In genomic region chr4:107438741-107439140, GRCm38 (mm10) we compare ENCODE assay signal across 21 mouse cellular contexts. TPM values are rescaled to one million over a fixed set of nuclear protein-coding genes. Genes with fewer than 3 reads are reported as not detected.
"Had no signal": no experiment of that assay in that cellular context is flagged by ENCODE, and none has a peak within 500 bp of the region (broad histone marks: within the 10 kb centered on the region; RNA-seq: fewer than 3 reads in every experiment).

No protein-coding gene starts in this region.

- H3K27ac ChIP-seq: kidney, embryonic 15.5 days; layer of hippocampus, adult 2 months; limb, embryonic 15.5 days; liver, embryonic 14.5 days; macrophage; midbrain, embryonic 12.5 days; midbrain, embryonic 15.5 days; neural tube, embryonic 12.5 days; stomach, embryonic 15.5 days had no signal

- ATAC-seq: inflammation-experienced regulatory T-cells, adult 6 months; intestine, embryonic 16.5 days; liver, postnatal 0 days; lung, postnatal 0 days; midbrain, embryonic 15.5 days had no signal

- H3K36me3 ChIP-seq: kidney, embryonic 15.5 days; limb, embryonic 15.5 days; midbrain, embryonic 12.5 days; midbrain, embryonic 15.5 days; neural tube, embryonic 12.5 days; stomach, embryonic 15.5 days had no signal

- H3K9ac ChIP-seq: kidney, embryonic 15.5 days; limb, embryonic 15.5 days; liver, embryonic 14.5 days; liver, postnatal 0 days; lung, embryonic 14.5 days; midbrain, embryonic 12.5 days; midbrain, embryonic 15.5 days; neural tube, embryonic 12.5 days; stomach, embryonic 15.5 days had no signal

- DNase-seq: layer of hippocampus, adult 9-11 months; left cerebral cortex, postnatal 4 days; liver, postnatal 0 days; lung, embryonic 14.5 days; retina, postnatal 1 day; right cerebral cortex, postnatal 25 days; spleen, adult 18-20 months; thymus, postnatal 25 days had no signal

- H3K4me3 ChIP-seq: kidney, embryonic 15.5 days; layer of hippocampus, adult 2 months; limb, embryonic 15.5 days; midbrain, embryonic 12.5 days; midbrain, embryonic 15.5 days; neural tube, embryonic 12.5 days; stomach, embryonic 15.5 days had no signal

- H3K4me2 ChIP-seq: kidney, embryonic 15.5 days; limb, embryonic 15.5 days; liver, embryonic 11.5 days; lung, embryonic 14.5 days; midbrain, embryonic 12.5 days; midbrain, embryonic 15.5 days; neural tube, embryonic 12.5 days; stomach, embryonic 15.5 days had no signal

- H3K9me3 ChIP-seq: kidney, embryonic 15.5 days; limb, embryonic 15.5 days; midbrain, embryonic 12.5 days; midbrain, embryonic 15.5 days; neural tube, embryonic 12.5 days; stomach, embryonic 15.5 days had no signal

RNA-seq across cellular contexts. Expression of gene Glis1, which starts 4.3 kb away (rescaled TPM):
- polyA plus RNA-seq: macrophage had no signal
